Mouse (Mus musculus) adrenal gland, postnatal 10 days (tissue): ENCODE results near the gene Cenpu. TPM values are rescaled to one million over a fixed set of nuclear protein-coding genes. Genes with fewer than 3 reads are reported as not detected.
A peak's percentile ranks its signal among the peaks of the same experiment; 100 is the strongest.

ENCODE experiments used
- DNase-seq: peaks from one replicate; pipeline ENCODE4 v3.0.0; 2021; ENCODE audit warnings: mixed read lengths
- total RNA-seq, 2 experiments: library from RNA; stranded (reverse); gene quantifications; 2 replicates each; pipeline ENCODE4 v1.2.3; 2021

The Cenpu gene
- total RNA-seq, 2 experiments from 2014 or later = 5.7 to 6.8 TPM

DNA sequence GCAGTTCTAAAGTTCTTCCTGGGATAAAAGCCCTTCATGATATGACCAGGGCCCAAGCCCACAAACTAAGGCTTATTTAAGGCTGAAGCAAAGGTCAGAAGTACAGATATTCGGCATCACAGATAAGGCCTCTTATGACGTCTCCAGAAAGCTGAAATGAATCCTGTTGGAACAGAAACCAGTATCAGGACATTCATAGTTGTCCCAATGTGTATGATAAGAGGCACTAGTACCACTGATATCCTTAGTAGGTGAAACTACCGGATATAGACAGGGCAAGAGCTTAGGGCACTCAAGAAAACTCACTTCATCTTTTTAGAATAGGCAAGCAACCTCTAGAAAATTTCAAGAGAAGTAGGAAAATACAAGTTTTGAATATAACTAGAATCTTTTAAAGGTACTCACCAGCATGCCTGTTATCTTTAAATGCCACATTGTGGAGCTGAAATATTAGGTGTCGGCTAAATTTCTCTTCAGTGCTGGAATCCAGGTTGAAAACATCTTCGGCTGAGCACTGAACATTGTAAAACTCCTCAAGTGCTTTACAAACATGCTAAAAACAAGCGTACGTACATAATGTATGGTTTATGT lies 47.6 kb downstream of the Cenpu start:
- DNase-seq = no peak

- DNase-seq = no peak
These were observed 49.3 kb downstream of the Cenpu start for GRCm38 (mm10) chr8:46600959-46601707.

GRCm38 (mm10) chr8:46603587-46603986 lies 51.8 kb downstream of the Cenpu start:
- no peak for DNase-seq

GRCm38 (mm10) chr8:46606930-46607329 lies 55.1 kb downstream of the Cenpu start:
- no peak for DNase-seq

- DNase-seq = no peak
These were observed 59.7 kb downstream of the Cenpu start for GRCm38 (mm10) chr8:46611557-46611956.

- no peak for DNase-seq
These were observed 61.1 kb downstream of the Cenpu start for GRCm38 (mm10) chr8:46612913-46613312.

DNA sequence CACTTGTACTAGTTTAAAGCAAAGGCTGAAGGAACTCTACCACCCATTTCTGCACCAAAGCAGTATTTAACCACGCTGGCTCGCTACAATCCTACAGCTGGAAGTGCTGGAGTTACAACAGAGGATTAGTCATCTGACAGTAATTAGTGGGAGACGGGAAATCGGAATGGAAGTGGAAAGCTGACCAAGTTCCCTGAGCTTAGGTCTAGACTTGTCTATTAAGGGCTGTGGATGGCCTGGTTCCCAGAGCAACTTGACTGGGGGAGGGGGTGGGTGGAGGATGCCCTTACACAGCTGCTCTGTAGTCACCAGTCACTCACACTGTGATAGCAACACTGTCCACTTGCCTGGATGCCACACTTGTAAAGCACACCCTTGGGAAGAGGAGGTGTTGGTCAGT lies 61.5 kb downstream of the Cenpu start:
- no peak for DNase-seq

GRCm38 (mm10) chr8:46615936-46616335 lies 64.1 kb downstream of the Cenpu start:
- DNase-seq = no peak

- DNase-seq = peak; percentile 99
These were observed 65.3 kb downstream of the Cenpu start, which contains the start of the genes Primpol and Casp3 for GRCm38 (mm10) chr8:46616879-46617689. Primpol (minus strand) TSS chr8:46617212. Casp3 (plus strand) TSS chr8:46617291.

GRCm38 (mm10) chr8:46617690-46618620 lies 66.1 kb downstream of the Cenpu start:
- peak; percentile 50 for DNase-seq

DNA sequence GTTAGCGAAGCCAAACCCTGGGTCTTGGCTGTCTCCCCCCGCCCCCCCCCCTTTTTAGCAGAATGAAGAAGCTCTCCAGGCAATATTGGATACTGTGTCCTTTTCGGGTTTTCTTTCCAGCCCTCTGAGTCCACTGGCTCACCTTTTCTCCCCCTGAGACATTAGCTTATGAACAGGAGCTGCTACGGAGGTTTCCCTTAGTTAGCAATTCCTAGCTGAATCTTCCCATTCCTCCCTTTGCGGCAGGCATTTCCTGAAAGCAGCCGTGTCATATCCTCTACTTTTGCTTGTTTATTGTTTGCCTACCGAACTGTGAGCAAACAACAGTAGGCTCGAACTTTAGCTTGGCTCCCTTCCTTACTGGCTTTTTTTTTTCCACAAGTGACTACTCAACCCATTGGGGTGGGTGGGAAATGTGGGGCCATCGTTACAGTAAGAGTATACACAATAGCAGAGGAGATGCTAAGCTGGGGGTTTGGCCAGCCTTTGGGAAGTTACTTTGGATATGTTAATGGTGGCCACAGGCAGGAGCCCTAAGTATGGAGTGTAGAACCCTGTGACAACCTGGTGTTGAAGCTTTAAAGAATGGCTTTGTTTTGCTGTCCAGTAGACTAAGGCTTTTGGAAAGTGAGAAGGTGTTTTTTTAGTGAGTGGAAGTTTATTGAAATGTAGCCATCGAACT lies 67.0 kb downstream of the Cenpu start:
- no peak for DNase-seq

GRCm38 (mm10) chr8:46622446-46623270 lies 70.8 kb downstream of the Cenpu start:
- DNase-seq = no peak

GRCm38 (mm10) chr8:46625166-46625565 lies 73.3 kb downstream of the Cenpu start:
- DNase-seq = no peak

DNA sequence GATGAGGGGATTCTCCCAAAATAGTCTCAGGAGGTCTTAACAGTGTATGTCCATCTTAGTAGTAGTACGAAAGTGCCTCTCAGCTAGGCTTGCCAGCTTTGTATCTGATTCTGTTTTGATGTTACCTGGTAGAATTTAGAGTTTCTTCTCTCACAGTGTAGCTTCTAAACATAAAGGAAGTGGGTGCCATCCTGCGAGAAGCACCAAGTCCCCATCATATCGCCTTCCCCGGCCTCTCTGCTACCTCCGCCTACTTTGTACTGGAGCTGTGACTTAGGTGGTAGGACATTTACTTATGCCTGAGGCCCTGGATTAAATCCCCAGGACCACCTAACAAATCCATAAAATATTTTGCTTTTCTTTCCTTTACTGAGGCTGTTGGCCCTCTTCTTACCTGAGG lies 74.8 kb downstream of the Cenpu start:
- no peak for DNase-seq

- no peak for DNase-seq
These were observed 76.1 kb downstream of the Cenpu start for GRCm38 (mm10) chr8:46627881-46628280.

GRCm38 (mm10) chr8:46628645-46629044 lies 76.8 kb downstream of the Cenpu start:
- DNase-seq = no peak
